In the genomic region with DNA sequence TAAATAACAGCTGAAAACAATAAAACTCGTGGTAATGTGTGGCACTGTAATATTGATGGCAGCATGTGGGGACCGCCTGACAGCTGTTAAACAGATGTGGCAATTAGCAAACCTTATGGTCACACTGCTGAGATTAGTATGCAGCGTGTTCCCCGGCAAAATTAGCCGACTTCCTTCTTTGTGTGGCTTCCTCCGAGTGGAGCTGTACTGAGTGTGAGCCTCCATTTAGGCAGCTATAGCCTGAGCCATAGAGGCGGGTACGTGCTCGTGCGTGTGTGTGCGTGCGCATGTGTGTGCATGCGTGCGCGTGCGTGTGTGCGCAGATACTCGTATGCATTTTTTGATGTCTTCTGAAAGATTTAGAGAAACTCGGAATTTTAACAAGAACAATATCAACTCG, we compare ENCODE assay signal across 9 mouse cellular contexts. TPM values are rescaled to one million over a fixed set of nuclear protein-coding genes. Genes with fewer than 3 reads are reported as not detected.
DNase-seq lines count a peak whose midpoint lies in the region; ATAC-seq lines count a peak whose summit lies in the region.
"Had no signal": no experiment of that assay in that cellular context is flagged by ENCODE, and none has a peak within 500 bp of the region (broad histone marks: within the 10 kb centered on the region; RNA-seq: fewer than 3 reads in every experiment).

No protein-coding gene starts in this region.

- no peaks in the 10 kb centered on the region for H3K27me3 ChIP-seq in forebrain, embryonic 15.5 days
- no peaks in the 10 kb centered on the region for H3K27me3 ChIP-seq in forebrain, embryonic 11.5 days (ENCODE audit: control insufficient read depth, insufficient read depth, low read length)
- no peaks in the 10 kb centered on the region for H3K27me3 ChIP-seq in limb, embryonic 10.5 days (ENCODE audit: low read depth, poor library complexity, severe bottlenecking)

- peaks cover 4% of the 10 kb centered on the region for H3K4me1 ChIP-seq in forebrain, embryonic 15.5 days
- no peaks in the 10 kb centered on the region; the same call in 1 of the 2 replicates for H3K4me1 ChIP-seq in forebrain, embryonic 11.5 days (replicated peaks; ENCODE audit: control insufficient read depth, insufficient read depth, low read length)
- peaks cover 62% of the 10 kb centered on the region for H3K4me1 ChIP-seq in limb, embryonic 10.5 days

- no peak for DNase-seq in forebrain, embryonic 11.5 days (ENCODE audit: low spot score)
- peak; percentile 57 for DNase-seq in ES-CJ7 (ENCODE audit: low read depth, low spot score)
- peak; percentile 8 for DNase-seq in gastrocnemius, postnatal 25 days
- peak; percentile 73 for DNase-seq in limb, embryonic 10.5 days (ENCODE audit: low spot score)
- no peak for DNase-seq in urinary bladder, postnatal 14 days (ENCODE audit: low spot score)
- DNase-seq in layer of hippocampus, adult 9-10 months (ENCODE audit: low spot score) = no peak
- no peak for DNase-seq in thymus, postnatal 0 days (ENCODE audit: low spot score)

- no peaks in the 10 kb centered on the region for H3K36me3 ChIP-seq in forebrain, embryonic 15.5 days
- H3K36me3 ChIP-seq in forebrain, embryonic 11.5 days (ENCODE audit: control insufficient read depth, insufficient read depth, low read length) = no peaks in the 10 kb centered on the region
- no peaks in the 10 kb centered on the region for H3K36me3 ChIP-seq in limb, embryonic 10.5 days

- no peak overlapping the region for H3K27ac ChIP-seq in forebrain, embryonic 15.5 days (replicated peaks)
- no peak overlapping the region for H3K27ac ChIP-seq in forebrain, embryonic 11.5 days (ENCODE audit: low read depth, low read length)
- H3K27ac ChIP-seq in limb, embryonic 10.5 days = peak overlapping the region; percentile 84
- H3K27ac ChIP-seq: macrophage had no signal

- no peak overlapping the region for H3K4me2 ChIP-seq in forebrain, embryonic 15.5 days (replicated peaks)
- H3K4me2 ChIP-seq in forebrain, embryonic 11.5 days (ENCODE audit: low read depth, low read length, severe bottlenecking) = no peak overlapping the region

- H3K9me3 ChIP-seq in forebrain, embryonic 15.5 days = no peaks in the 10 kb centered on the region
- H3K9me3 ChIP-seq in forebrain, embryonic 11.5 days (ENCODE audit: control insufficient read depth, low read length) = no peaks in the 10 kb centered on the region
- no peaks in the 10 kb centered on the region for H3K9me3 ChIP-seq in limb, embryonic 10.5 days (replicated peaks)

- 69% methylated on average over 20 of the region's 20 CpGs for WGBS in forebrain, embryonic 15.5 days
- WGBS in forebrain, embryonic 11.5 days = 86% methylated on average over 20 of the region's 20 CpGs
- 58% methylated on average over 20 of the region's 20 CpGs for WGBS in limb, embryonic 10.5 days

- no peak overlapping the region for H3K4me3 ChIP-seq in forebrain, embryonic 15.5 days
- H3K4me3 ChIP-seq in forebrain, embryonic 11.5 days (ENCODE audit: low read depth, low read length) = no peak overlapping the region
- peak overlapping the region; percentile 31 for H3K4me3 ChIP-seq in limb, embryonic 10.5 days

- 0 out of 2 replicates have a peak, but pooled peaks have one; percentile 41 for ATAC-seq in forebrain, embryonic 15.5 days (replicated peaks)
- ATAC-seq in forebrain, embryonic 11.5 days (replicated peaks; ENCODE audit: low FRiP score) = no peak

- no peak overlapping the region for H3K9ac ChIP-seq in forebrain, embryonic 15.5 days (replicated peaks)
- no peak overlapping the region for H3K9ac ChIP-seq in forebrain, embryonic 11.5 days (ENCODE audit: low read length)

RNA-seq across cellular contexts. Expression of a gene that starts 53.4 kb away (rescaled TPM):
- polyA plus RNA-seq in forebrain, embryonic 15.5 days (2015; fragmentation: Nextera tagmentation; extraction: Ambion mirVana) = 30.5 and 31.6 TPM in 2 replicates
- 37.8 and 39.4 TPM in 2 replicates for polyA plus RNA-seq in forebrain, embryonic 11.5 days (2014; fragmentation: Nextera tagmentation; extraction: Ambion mirVana)
- total RNA-seq in gastrocnemius, postnatal 25 days (2021) = 1 to 10 TPM; 6.1 to 6.3 TPM
- polyA plus RNA-seq in limb, embryonic 10.5 days (2016; fragmentation: Nextera tagmentation; extraction: Ambion mirVana) = 40.4 and 44.3 TPM in 2 replicates
- 33.8 and 35.0 TPM in 2 replicates for polyA plus RNA-seq in thymus, postnatal 0 days (2015; fragmentation: Nextera tagmentation; extraction: Ambion mirVana)

Comparison
In these comparisons a context has a peak if more than half of its experiments do, and no peak if none do; other contexts are left out.
1. DNase-seq: peak in ES-CJ7 (single experiment), gastrocnemius, postnatal 25 days (single experiment) and limb, embryonic 10.5 days (single experiment); none in forebrain, embryonic 11.5 days (single experiment), urinary bladder, postnatal 14 days (single experiment), layer of hippocampus, adult 9-10 months (single experiment) and thymus, postnatal 0 days (single experiment).